Mouse (Mus musculus) ES-E14 (cell line): ENCODE results near the gene Gjc2. TPM values are rescaled to one million over a fixed set of nuclear protein-coding genes. Genes with fewer than 3 reads are reported as not detected.

Source experiments
- DNase-seq: peaks from one replicate; pipeline ENCODE4 v3.0.0-alpha.2; 2013; ENCODE audit warnings: low read depth, low spot score
- H3K27ac ChIP-seq: 2 replicates; pipeline ENCODE4 v1.5.1; 2012; ENCODE audit warnings: low read depth, mild to moderate bottlenecking, low read length, moderate library complexity, mixed read lengths; ENCODE audit not compliant: poor library complexity, insufficient read depth, severe bottlenecking
- H3K36me3 ChIP-seq: 2 replicates; pipeline ENCODE4 v1.6.1; 2012; ENCODE audit warnings: mild to moderate bottlenecking, low read length, moderate library complexity, mixed read lengths; ENCODE audit not compliant: control insufficient read depth, poor library complexity, insufficient read depth, severe bottlenecking
- H3K4me1 ChIP-seq, 2 experiments: fragments of 150-350 bp in 1 of 2; sonication (generic) in 1 of 2; 2 replicates each; pipeline ENCODE4 v1.6.1; 2012; ENCODE audit warnings: low read length in 2 of 2, mild to moderate bottlenecking in 1 of 2, mixed read lengths in 1 of 2; ENCODE audit not compliant: control insufficient read depth in 2 of 2, insufficient read depth in 2 of 2, poor library complexity in 1 of 2
- H3K4me3 ChIP-seq, 2 experiments: fragments of 150-350 bp in 1 of 2; sonication (generic) in 1 of 2; 2 replicates each; pipeline ENCODE4 v1.5.1; 2012; ENCODE audit warnings: low read length in 2 of 2, low read depth in 1 of 2, mild to moderate bottlenecking in 1 of 2, mixed read lengths in 1 of 2; ENCODE audit not compliant: insufficient read depth in 1 of 2, poor library complexity in 1 of 2, severe bottlenecking in 1 of 2
- H3K9ac ChIP-seq: 2 replicates; pipeline ENCODE4 v1.6.1; 2012; ENCODE audit warnings: low read depth, mild to moderate bottlenecking, low read length, mixed read lengths; ENCODE audit not compliant: poor library complexity, insufficient read depth, severe bottlenecking
- H3K9me3 ChIP-seq: fragments of 150-350 bp; sonication (generic); 2 replicates; pipeline ENCODE4 v1.6.1; 2012; ENCODE audit warnings: low read depth, mild to moderate bottlenecking, low read length; ENCODE audit not compliant: control insufficient read depth, insufficient read depth
- CHD2 ChIP-seq: IDR thresholded peaks from 2 replicates; pipeline ENCODE4 v1.6.1; 2014; ENCODE audit warnings: mild to moderate bottlenecking, low read depth, low read length, inconsistent platforms
- HCFC1 ChIP-seq: IDR thresholded peaks from 2 replicates; pipeline ENCODE4 v1.6.1; 2012; ENCODE audit warnings: low read length, inconsistent platforms, borderline replicate concordance; ENCODE audit not compliant: insufficient read depth
- MAFK ChIP-seq: IDR thresholded peaks from 2 replicates; pipeline ENCODE4 v1.6.1; 2014; ENCODE audit warnings: mild to moderate bottlenecking, low read depth, low read length, inconsistent platforms; ENCODE audit not compliant: insufficient read depth
- ZC3H11A ChIP-seq: IDR thresholded peaks from 2 replicates; pipeline ENCODE4 v1.6.1; 2012; ENCODE audit warnings: low read depth, mild to moderate bottlenecking, inconsistent platforms, low read length, borderline replicate concordance
- ZNF384 ChIP-seq: IDR thresholded peaks from 2 replicates; pipeline ENCODE4 v1.6.1; 2012; ENCODE audit warnings: low read depth, low read length, inconsistent platforms
- in situ Hi-C, 2 experiments: fragments of 600-800 bp; cut with MboI; formaldehyde crosslinking; loops; one replicate each; pipeline ENCODE4 v1.15.1; 2025; ENCODE audit warnings: low sequenced_read_pairs in 2 of 2, inconsistent platforms in 1 of 2; ENCODE audit not compliant: unreplicated experiment in 2 of 2
- total RNA-seq: library from RNA; depleted of rRNA; stranded (reverse); fragments of 300-350 nt; gene quantifications from 2 replicates; pipeline ENCODE4 v1.2.3, GENCODE M21; 2012

Gene Gjc2
- total RNA-seq, 1 experiment: not detected

DNA sequence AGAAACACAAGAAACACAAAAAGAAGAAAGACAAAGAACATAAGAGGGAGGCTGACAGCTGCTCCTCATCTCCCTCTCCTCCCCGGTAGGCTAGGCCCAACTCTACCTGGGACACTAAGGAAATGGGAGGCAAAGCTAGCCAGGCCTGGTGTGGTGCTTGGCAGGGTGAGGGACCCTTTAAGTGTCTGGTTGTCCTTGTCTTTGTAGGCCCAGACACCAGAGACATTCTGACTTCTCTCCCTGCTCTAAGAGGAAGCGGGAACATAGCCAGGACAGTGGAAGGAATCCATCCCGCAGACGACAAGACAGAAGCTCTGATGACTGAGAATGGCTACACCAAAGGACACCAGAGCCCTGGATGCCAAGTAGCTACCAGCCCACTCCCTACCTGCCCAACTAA lies 27.0 kb upstream of the Gjc2 start:
- H3K9ac ChIP-seq: no peak overlapping the region
- peaks cover 34% of the 10 kb centered on the region for H3K36me3 ChIP-seq
- H3K4me1 ChIP-seq: peaks cover 0 to 2% of the 10 kb centered on the region in 2 experiments; a peak in 1 of 4 replicates
- TF ChIP-seq ZC3H11A (no peak), CHD2 (no peak), MAFK (no peak), HCFC1 (no peak), ZNF384 (no peak)
- H3K27ac ChIP-seq: no peak overlapping the region
- H3K9me3 ChIP-seq: no peaks in the 10 kb centered on the region
- DNase-seq: no peak
- no peak overlapping the region for H3K4me3 ChIP-seq
- in situ Hi-C loops: no loop called here

GRCm38 (mm10) chr11:59209580-59209979 lies 26.6 kb upstream of the Gjc2 start:
- Histone ChIP-seq H3K4me1 (peaks cover 0 to 2% of the 10 kb centered on the region in 2 experiments; a peak in 1 of 4 replicates), H3K36me3 (peaks cover 35% of the 10 kb centered on the region), H3K4me3 (no peak overlapping the region; a peak in 1 of 4 replicates), H3K9me3 (no peaks in the 10 kb centered on the region), H3K9ac (no peak overlapping the region), H3K27ac (no peak overlapping the region)
- no peak for TF ChIP-seq ZC3H11A
- no peak for TF ChIP-seq HCFC1
- TF ChIP-seq CHD2: no peak
- no peak for TF ChIP-seq MAFK
- TF ChIP-seq ZNF384: no peak
- in situ Hi-C loops: no loop called here
- DNase-seq: no peak

DNA sequence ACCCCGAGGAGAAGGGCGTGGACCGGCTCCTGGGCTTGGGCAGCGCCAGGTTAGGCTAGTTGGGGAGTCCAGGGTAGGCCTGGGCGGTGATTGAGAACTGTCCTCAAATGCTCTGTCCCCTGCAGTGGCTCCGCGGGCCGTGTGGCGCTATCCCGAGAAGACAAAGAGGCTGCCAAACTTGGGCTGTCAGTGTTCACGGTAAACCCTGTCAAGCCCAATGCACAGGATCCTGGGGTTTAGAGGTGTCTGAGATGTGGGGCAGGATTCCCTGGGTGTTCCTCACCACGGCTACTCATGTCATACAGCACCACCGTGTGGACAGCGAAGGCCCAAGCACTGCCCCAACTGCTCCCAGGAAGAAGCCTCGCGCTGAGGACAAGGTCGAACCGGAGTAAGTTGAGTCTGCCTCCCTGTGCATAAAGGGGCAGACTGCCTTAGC lies 26.0 kb upstream of the Gjc2 start:
- Histone ChIP-seq H3K4me1 (peaks cover 0 to 5% of the 10 kb centered on the region in 2 experiments; a peak in 1 of 4 replicates), H3K9me3 (no peaks in the 10 kb centered on the region), H3K36me3 (peaks cover 40% of the 10 kb centered on the region), H3K9ac (peak overlapping the region; percentile 51), H3K27ac (no peak overlapping the region), H3K4me3 (peak overlapping the region; percentile 91 to 98)
- no peak for DNase-seq
- in situ Hi-C loops: no loop called here
- TF ChIP-seq ZNF384 (no peak), HCFC1 (no peak), CHD2 (no peak), MAFK (no peak), ZC3H11A (no peak)

GRCm38 (mm10) chr11:59208153-59208831 lies 25.3 kb upstream of the Gjc2 start, which contains the start of gene 2310033P09Rik:
TSS of gene 2310033P09Rik (plus strand) at chr11:59208321.
- peak within 1 kb of the TSS; percentile 91 to 98 for H3K4me3 ChIP-seq
- peak within 1 kb of the TSS; percentile 94 for H3K9ac ChIP-seq
- peak; percentile 44; the same call in 1 of the 2 replicates for TF ChIP-seq HCFC1
- TF ChIP-seq CHD2: no peak
- DNase-seq: peak; percentile 84
- no peaks in the 10 kb centered on the region for H3K9me3 ChIP-seq
- peak within 1 kb of the TSS; percentile 81 for H3K27ac ChIP-seq
- H3K4me1 ChIP-seq: peaks cover 0 to 5% of the 10 kb centered on the region in 2 experiments; a peak in 1 of 4 replicates
- in situ Hi-C loops: no loop called here
- peaks cover 40% of the 10 kb centered on the region for H3K36me3 ChIP-seq
